Mouse (Mus musculus): Measurements from ENCODE around the gene B3gntl1.

GRCm38 (mm10) chr11:121686091-121686490 lies 13.1 kb upstream of the B3gntl1 start:
- no peak for TF ChIP-seq CTCF (IDR thresholded peaks at IDR 0.05; ENCODE audit: low read depth, low read length)
- no peak for TF ChIP-seq POLR2A (IDR thresholded peaks at IDR 0.05; ENCODE audit: extremely low read depth, insufficient read depth, low read length)
